Mouse (Mus musculus): Measurements from ENCODE around the gene Lrrc59.
"Not testable (repeated sequence)": the region's sequence is repeated elsewhere in the genome, so short reads cannot be mapped to it uniquely, and the experiment has no call there.

Lrrc59 gene

GRCm38 (mm10) chr11:94630199-94631011 lies 838 bp downstream of the Lrrc59 start:
- DNase-seq (ENCODE audit: low spot score in 2 of 2): peak; percentile 57 to 61

DNA sequence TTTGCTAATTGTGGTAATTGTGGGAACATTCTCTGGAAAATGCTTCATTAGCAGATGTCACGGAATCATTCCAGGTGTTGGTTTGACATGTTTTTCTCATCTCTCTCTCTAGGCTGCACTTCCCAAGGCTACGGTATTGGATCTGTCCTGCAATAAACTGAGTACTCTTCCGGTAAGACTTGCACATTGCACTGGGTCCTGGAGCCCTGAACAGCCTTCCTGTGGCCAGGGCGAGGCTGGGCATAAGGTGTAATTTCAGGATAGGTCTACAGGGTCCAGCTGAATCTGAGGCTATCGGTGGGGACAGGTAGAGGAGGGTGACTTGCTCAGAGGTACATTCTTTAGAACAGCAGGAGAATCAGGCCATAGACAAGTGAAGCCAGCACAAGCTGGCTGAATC lies 2.4 kb downstream of the Lrrc59 start:
- no peak for DNase-seq (ENCODE audit: low spot score in 2 of 2)

GRCm38 (mm10) chr11:94632988-94633387 lies 3.4 kb downstream of the Lrrc59 start:
- DNase-seq (ENCODE audit: low spot score in 2 of 2): no peak

DNA sequence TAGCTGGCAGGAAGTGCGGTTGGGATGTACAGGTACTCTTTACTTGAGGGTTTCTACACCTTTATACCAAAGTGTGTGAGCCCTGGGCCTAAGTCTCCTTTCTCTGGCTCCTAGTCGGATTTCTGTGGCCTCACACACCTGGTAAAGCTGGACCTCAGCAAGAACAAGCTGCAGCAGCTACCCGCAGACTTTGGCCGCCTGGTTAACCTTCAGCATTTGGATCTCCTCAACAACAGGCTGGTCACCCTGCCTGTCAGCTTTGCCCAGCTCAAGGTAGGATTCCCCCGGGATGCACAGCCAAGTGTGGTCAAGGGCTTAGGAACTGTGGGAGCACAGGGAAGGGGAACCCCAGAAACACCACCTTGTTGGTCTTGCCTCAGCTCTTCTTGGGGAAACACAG lies 4.9 kb downstream of the Lrrc59 start:
- DNase-seq (ENCODE audit: low spot score in 2 of 2): no peak

DNA sequence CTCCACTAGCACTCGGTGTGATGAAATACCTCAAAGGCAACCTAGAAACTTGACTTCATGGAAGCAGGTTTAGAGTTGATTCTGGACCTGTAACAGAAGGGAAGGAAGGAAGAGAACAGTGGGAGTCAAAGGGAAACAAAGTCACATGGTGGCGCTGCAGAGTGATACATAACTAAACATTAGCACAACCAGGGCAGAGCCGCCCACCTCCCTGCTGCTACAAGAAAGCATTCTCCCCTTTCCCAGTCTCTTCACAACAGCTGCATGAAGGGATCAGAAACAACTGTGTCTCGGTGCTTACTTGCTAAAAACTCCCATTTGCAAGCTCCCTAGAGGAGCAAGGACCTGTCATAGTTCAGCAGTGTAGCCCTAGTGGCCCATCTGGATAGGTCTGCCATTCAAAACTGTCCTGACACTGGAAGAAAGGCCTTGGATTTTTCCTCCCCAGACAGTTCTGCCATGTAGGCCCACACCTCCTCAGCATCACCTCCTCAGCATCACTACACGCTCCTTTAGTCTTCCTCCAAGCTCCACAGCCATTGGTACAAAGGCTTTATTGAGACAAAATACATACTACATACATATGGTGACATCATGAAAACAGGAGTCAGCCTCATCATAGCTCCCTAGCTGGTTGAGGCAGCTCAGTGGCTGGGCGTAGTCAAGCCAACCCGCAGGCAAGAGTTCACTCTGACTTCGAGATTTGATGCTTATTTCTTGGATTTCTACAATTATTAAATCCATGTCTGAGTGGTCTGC lies 15.1 kb downstream of the Lrrc59 start:
- DNase-seq (ENCODE audit: low spot score in 2 of 2): no peak

DNA sequence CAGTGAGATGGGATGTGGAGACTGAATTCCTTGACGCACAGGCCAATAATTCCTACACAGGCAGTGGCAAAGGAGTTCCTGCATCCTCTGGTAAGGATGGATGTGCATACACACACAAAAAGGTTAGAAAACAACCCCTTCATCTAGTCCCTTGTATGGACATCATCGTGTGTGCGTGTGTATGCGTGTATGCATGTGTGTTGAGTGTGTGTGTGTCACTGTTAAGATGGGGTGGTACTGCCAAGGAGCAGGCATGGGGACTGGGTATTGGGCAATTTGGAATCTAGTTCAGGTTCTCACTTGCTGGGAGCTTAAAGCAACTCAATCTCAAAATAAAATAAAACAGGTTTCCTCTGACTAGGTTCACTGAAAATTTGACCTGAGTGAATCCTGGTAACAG lies 16.9 kb downstream of the Lrrc59 start:
- no peak for DNase-seq (ENCODE audit: low spot score in 2 of 2)

GRCm38 (mm10) chr11:94651241-94651640 lies 21.7 kb downstream of the Lrrc59 start:
- not testable (repeated sequence) for DNase-seq (ENCODE audit: low spot score in 2 of 2)

- no peak for DNase-seq (ENCODE audit: low spot score in 2 of 2)
Measured at GRCm38 (mm10) chr11:94652973-94653372, 23.4 kb downstream of the Lrrc59 start.

DNA sequence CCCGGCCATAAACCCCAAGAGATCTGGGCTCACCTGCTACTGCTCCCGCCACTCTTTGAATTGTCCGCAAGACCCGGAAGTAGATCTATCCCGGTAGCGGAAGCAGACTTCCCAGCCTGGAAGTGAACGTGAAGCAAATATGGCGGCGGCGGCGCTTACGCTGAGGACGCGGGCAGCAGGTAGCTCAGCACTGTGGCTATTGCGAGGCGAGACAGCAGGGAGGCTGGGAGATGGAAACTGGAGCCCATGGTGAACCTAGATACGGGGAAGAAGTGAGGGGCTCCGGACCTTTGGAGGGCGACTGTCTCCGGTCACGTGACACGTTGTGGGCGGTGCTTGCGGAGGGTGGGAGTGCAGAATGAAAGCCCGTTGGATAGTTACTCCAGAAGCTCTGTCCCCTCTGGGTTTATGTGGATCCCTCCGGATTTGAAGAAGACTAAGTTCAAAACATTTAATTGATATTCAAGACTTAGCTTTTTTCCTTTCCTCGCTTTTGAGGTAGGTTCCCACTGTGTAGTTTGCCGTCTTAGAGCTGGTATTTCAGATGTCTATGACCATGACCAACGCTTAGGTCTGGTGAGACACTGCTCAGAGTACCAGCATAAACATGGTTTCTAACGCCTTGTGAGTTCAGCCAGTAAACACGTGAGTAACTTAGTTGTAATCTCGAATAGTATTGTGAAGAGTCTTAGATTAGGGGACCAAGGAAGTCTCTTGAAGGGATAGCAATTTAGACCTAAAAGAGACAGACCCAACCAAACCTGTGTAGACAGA lies 24.3 kb downstream of the Lrrc59 start, which contains the start of the genes Mrpl27 and Eme1:
Mrpl27 (plus strand) TSS at position 105 of the 774 bp plus-strand sequence.
Eme1 (minus strand) TSS at position 302 of the 774 bp plus-strand sequence.
- peak; percentile 82 to 88 for DNase-seq (ENCODE audit: low spot score in 2 of 2)

- DNase-seq (ENCODE audit: low spot score in 2 of 2): no peak
Measured at GRCm38 (mm10) chr11:94661344-94661743, 31.8 kb downstream of the Lrrc59 start.

- no peak for DNase-seq (ENCODE audit: low spot score in 2 of 2)
Measured at GRCm38 (mm10) chr11:94665281-94665680, 35.7 kb downstream of the Lrrc59 start.

DNA sequence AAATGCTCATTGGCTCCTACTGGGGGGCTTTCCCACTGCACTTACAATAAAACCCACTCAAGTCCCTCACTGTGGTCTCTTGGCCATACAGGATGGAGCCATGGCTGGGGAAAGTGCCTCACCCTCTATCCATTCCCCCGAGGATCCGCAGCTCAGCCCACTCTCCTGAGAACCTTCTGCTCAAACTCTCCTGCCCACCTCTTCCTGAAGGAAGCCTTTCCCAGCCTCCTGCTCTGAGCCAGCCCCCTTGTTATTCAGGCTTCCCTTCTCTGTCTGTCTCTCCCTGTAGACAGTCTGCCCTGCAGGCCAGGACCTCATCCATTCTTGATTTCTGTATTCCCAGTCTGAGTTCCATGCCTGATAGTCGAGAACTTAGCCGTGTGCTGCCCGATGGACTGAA lies 45.4 kb downstream of the Lrrc59 start:
- no peak for DNase-seq (ENCODE audit: low spot score in 2 of 2)

- no peak for DNase-seq (ENCODE audit: low spot score in 2 of 2)
Measured at GRCm38 (mm10) chr11:94675446-94675845, 45.9 kb downstream of the Lrrc59 start.

GRCm38 (mm10) chr11:94676308-94676707 lies 46.7 kb downstream of the Lrrc59 start:
- no peak for DNase-seq (ENCODE audit: low spot score in 2 of 2)

- peak; percentile 92 for DNase-seq (ENCODE audit: low spot score in 2 of 2)
Measured at GRCm38 (mm10) chr11:94676754-94677606, 47.4 kb downstream of the Lrrc59 start, which contains the start of gene Xylt2. TSS of gene Xylt2 (minus strand) at chr11:94677515.

GRCm38 (mm10) chr11:94677607-94678145 lies 48.1 kb downstream of the Lrrc59 start:
- no peak for DNase-seq (ENCODE audit: low spot score in 2 of 2)

- DNase-seq (ENCODE audit: low spot score in 2 of 2): no peak
Measured at GRCm38 (mm10) chr11:94680639-94681038, 51.1 kb downstream of the Lrrc59 start.

DNA sequence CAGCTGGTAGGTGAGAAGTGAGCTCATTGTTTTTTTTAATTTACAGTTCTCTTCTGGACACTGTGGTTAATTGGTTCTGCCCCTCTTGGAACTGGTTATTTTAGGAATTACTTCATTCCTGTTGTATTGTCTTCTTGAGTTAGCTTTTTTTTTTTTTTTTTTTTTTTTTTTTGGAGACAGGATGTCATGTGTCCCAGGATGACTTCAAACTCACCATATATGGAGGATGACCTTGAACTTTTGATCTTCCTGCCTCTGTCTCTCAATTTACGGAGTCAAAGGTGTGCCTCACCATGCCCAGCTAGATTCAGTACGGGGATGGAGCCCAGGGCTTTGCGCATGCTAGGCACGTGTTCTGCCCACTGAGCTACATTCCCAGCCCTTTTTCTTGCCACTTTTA lies 52.1 kb downstream of the Lrrc59 start:
- peak in 1 of 2 experiments; percentile 17 for DNase-seq (ENCODE audit: low spot score in 2 of 2)

GRCm38 (mm10) chr11:94682427-94682826 lies 52.9 kb downstream of the Lrrc59 start:
- DNase-seq (ENCODE audit: low spot score in 2 of 2): no peak

DNA sequence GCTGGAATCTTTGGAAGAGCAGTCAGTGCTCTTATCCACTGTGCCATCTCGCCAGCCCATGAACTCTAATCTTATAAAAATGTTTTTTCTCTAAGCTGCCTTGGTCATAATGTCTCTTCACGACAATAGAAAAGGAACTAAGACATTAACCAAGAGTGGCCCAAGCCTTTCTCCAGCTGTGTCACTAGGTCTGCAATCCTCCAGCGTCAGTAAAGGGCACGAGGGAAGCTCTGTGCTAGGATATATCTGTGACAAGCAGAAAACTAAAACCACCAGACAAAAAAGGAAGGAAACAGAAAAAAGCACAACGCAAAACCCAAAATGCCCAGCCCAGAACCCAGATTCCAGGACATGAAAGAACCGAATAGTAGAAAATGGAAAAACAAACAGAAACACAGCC lies 57.6 kb downstream of the Lrrc59 start:
- peak in 1 of 2 experiments; percentile 20 for DNase-seq (ENCODE audit: low spot score in 2 of 2)

DNA sequence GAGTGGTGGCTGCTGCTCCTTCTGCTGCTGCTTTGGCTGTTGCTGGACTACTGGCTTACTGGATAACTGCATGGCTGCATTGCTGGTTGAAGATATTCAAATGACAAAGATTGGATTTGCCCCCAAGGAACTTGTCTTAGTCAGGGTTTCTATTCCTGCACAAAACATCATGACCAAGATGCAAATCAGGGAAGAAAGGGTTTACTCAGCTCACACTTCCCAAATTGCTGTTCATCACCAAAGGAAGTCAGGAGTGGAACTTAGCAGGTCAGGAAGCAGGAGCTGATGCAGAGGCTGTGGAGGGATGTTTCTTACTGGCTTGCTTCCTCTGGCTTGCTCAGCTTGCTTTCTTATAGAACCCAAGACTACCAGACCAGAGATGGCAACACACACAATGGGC lies 62.9 kb downstream of the Lrrc59 start:
- DNase-seq (ENCODE audit: low spot score in 2 of 2): not testable (repeated sequence)

Measured in heart, adult 9 months (tissue).